Mouse (Mus musculus) layer of hippocampus, adult 2 months (tissue): ENCODE measurements at regions not wholly inside any gene's neighbourhood (a gene's known extent, or its start where the extent isn't known, plus 50 kb on each side); places are given as distances from the start of the nearest gene placed in this dataset.
A peak's percentile ranks its signal among the peaks of the same experiment; 100 is the strongest.
"Not testable (repeated sequence)": the region's sequence is repeated elsewhere in the genome, so short reads cannot be mapped to it uniquely, and the experiment has no call there.

Source experiments
- DNase-seq, 2 experiments: peaks; one replicate each; pipeline ENCODE4 v3.0.0; 2022; ENCODE audit warnings: low spot score in 2 of 2
- H3K27ac ChIP-seq: fragments of 200-600 bp; 2 replicates; pipeline ENCODE4 v1.8.1; 2022
- H3K4me3 ChIP-seq: fragments of 200-600 bp; 2 replicates; pipeline ENCODE4 v1.8.1; 2022; ENCODE audit warnings: mild to moderate bottlenecking
- CTCF ChIP-seq: fragments of 200-600 bp; conservative IDR thresholded peaks from 2 replicates; pipeline ENCODE4 v1.8.1; 2022; ENCODE audit warnings: antibody characterized with exemption, mild to moderate bottlenecking, moderate library complexity

DNA sequence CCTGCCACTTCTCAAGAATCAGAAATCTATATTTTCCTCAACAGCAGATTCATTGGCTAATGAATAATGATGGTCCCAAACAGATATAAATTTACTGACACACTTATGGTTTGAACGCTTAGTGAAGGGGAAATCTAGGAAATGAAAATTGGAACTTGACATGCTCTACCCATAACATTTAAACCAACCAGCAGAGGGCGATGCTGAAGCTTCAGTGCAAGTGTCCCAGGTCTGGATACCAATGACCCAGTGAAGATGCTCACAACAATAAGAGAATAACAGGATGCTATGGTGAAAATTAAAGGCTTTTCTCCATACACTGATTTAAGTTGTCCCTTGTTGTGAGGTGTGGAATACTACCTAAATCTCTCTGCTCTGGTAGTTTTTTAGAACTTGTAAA is 236.0 kb upstream of the Rorb start:
- TF ChIP-seq CTCF: peak; percentile 71
- DNase-seq: peak in 1 of 2 experiments; percentile 30
- H3K4me3 ChIP-seq: no peak overlapping the region
- H3K27ac ChIP-seq: no peak overlapping the region

DNA sequence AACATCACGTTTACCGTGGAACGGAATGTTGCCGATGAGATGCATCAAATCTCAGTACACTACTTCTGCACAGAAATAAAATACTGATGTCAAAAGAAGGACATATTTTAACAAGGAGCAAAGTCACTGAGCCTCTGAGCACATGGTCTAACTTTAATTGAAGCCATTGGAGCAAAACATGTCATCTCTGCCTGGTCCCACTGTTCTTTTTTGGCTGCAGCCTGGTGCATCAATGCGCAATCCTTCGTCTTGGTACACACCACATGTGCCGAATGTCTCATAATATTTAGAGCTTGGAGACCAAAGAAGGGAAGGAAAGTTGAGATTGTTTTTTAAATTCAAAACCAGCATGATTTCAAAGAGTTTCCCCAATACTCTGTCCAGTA is 233.4 kb upstream of the Rorb start:
- TF ChIP-seq CTCF: no peak
- no peak overlapping the region for H3K27ac ChIP-seq
- DNase-seq: no peak

GRCm38 (mm10) chr19:19343702-19344425 is 232.9 kb upstream of the Rorb start:
- DNase-seq: peak; percentile 44 to 47
- no peak overlapping the region for H3K27ac ChIP-seq
- H3K4me3 ChIP-seq: no peak overlapping the region
- TF ChIP-seq CTCF: no peak

More for the DNA sequence above, 233.4 kb upstream of the Rorb start:
- H3K4me3 ChIP-seq: no peak overlapping the region

GRCm38 (mm10) chr19:19307142-19307541 is 196.1 kb upstream of the Rorb start:
- not testable (repeated sequence) for H3K27ac ChIP-seq, DNase-seq, H3K4me3 ChIP-seq

GRCm38 (mm10) chr19:19306476-19307131 is 195.6 kb upstream of the Rorb start:
- no peak for TF ChIP-seq CTCF

GRCm38 (mm10) chr19:19285864-19286263 is 174.9 kb upstream of the Rorb start:
- H3K27ac ChIP-seq, H3K4me3 ChIP-seq, DNase-seq: not testable (repeated sequence)

More at GRCm38 (mm10) chr19:19306476-19307131, 195.6 kb upstream of the Rorb start:
- DNase-seq: peak; percentile 9 to 42
- Histone ChIP-seq H3K4me3 (no peak overlapping the region), H3K27ac (no peak overlapping the region)

GRCm38 (mm10) chr19:19246837-19247560 is 136.0 kb upstream of the Rorb start:
- no peak for DNase-seq
- H3K4me3 ChIP-seq: no peak overlapping the region
- no peak for TF ChIP-seq CTCF
- H3K27ac ChIP-seq: no peak overlapping the region

DNA sequence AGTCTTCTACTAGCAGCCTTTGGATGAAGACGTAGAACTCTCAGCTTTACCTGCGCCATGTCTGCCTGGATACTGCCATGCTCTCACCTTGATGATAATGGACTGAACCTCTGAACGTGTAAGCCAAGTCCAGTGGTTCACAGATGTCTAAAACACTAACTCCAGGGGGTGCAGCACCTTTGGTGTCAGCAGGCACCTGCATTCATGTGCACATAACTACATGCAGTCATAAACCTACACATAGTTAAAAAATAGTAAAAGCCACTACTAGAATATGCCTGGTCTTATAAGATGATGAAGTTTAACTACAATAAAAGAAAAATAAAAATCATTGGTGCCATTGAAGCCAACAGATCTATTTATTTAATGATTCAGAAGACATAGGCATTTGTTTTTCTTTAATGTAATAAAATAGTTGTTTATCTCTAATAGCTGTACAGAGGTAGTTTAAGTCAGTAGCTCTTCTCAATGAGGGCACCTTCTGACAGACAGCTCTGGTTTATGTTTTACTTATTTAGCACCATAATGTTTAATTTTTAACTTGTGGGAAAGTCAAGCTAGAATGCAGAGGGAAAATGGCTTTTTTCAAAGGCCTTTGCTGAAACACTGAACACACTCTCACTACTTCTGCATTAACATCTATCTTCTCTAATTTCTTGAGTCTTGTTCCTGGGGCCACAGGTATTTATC is 118.5 kb upstream of the Rorb start:
- no peak for DNase-seq
- H3K27ac ChIP-seq: no peak overlapping the region
- TF ChIP-seq CTCF: no peak
- no peak overlapping the region for H3K4me3 ChIP-seq

DNA sequence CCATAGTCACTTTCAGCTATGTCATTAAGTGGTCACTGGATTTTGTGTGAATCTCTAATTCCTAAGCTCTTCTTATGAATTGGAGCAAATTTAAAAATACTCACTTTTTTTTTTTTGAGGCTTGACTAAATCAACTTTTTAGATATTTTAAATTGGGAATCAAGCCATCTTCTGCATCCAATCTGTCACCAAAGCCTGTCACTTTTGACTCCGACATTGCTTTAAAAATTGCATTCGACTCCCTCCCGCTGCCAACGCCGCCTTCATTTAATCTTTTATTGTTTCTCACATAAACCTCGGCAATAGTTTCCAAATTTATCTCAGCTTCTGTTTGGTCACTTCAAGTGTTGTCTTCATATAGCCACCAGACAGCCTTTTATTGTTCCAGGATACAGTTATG is 109.8 kb upstream of the Rorb start:
- no peak for TF ChIP-seq CTCF
- H3K27ac ChIP-seq: no peak overlapping the region
- DNase-seq: peak; percentile 25 to 39
- H3K4me3 ChIP-seq: no peak overlapping the region

DNA sequence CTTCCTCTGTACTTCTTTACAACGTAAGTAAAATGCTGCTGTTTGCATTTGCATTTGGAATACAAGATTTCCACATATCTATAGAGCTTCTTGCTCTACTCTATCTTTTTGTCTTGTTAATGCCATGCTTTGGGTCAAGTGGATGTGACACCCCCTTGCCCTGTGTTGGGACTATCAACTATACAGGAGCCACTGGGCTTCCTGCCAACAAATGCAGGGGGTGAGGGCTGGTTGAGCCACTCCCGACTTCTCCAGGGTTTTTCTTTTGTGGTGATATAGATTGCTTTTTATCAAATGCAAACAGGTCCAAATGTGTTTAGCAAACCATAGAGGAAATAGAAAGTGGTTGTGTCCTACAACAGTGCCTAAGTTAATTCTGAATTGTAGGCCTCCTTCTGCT is 108.4 kb upstream of the Rorb start:
- no peak for DNase-seq
- TF ChIP-seq CTCF: no peak
- Histone ChIP-seq H3K4me3 (no peak overlapping the region), H3K27ac (no peak overlapping the region)

DNA sequence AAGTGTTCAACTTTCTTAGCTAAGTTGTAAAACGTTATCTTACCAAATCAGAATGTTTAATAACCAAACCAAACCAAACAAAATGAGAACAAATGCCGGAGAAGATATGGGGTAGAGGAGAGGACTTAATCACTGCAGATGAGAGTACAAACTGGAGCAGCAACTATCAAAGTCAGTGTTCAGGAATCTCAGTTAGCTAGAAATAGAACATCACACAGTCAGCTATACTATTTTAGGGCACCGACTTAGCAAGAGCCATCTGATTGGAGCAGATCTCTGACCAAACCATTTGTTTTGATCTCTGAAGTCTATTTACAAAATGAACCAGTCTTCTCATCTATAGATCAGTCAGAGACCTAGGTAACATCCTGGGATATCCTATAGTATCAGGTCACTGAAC is 107.7 kb upstream of the Rorb start:
- no peak overlapping the region for H3K4me3 ChIP-seq
- H3K27ac ChIP-seq: no peak overlapping the region
- no peak for TF ChIP-seq CTCF
- no peak for DNase-seq

DNA sequence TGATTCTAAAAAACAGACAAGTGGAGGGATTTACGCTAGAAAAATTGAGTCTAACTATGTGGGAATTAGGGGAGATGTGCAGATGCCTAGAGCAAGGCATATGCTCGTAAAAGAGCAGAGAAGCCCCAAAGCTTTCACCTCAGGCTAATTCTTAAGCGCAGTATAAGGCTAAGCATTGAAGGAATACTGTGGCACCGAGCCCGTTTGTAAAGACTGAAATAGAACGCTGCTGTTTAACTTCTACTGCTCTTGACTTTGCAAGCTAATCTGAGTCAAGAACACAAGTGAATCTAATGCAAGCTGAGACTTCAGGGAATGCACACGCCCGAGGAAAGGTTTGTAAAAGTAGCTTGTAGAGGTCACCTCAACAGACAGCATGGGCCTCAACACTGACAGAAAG is 88.5 kb upstream of the Rorb start:
- DNase-seq: no peak
- no peak for TF ChIP-seq CTCF
- H3K4me3 ChIP-seq: no peak overlapping the region
- H3K27ac ChIP-seq: no peak overlapping the region

DNA sequence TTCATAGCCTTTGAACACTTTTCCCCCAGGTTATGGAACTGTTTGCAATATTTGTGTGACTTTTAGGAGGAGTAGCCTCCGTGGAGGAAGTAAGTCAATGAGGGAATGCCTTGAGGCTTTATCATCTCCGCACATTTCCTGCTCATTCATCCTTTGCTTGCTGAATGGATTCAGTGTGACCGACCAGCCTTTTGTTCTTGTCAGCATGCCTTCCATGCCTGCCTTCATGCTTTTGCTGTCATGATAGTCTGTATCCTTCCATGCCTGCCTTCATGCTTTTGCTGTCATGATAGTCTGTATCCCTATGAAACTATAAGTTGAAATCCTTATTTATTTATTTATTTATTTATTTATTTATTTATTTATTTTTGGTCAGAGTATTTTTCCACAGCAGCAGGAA is 87.8 kb upstream of the Rorb start:
- no peak for TF ChIP-seq CTCF
- Histone ChIP-seq H3K27ac (no peak overlapping the region), H3K4me3 (no peak overlapping the region)
- no peak for DNase-seq
